Mouse (Mus musculus): ENCODE measurements around the gene Vegfc.

GRCm38 (mm10) chr8:54185927-54186326 lies 108.5 kb downstream of the Vegfc start:
- no peak for TF ChIP-seq CTCF (IDR thresholded peaks at IDR 0.05; ENCODE audit: control insufficient read depth, insufficient read depth, insufficient read length)
- TF ChIP-seq USF1 (IDR thresholded peaks at IDR 0.05; ENCODE audit: low read depth), result no peak
- TF ChIP-seq MYOG (IDR thresholded peaks at IDR 0.05; ENCODE audit: control insufficient read depth, extremely low read depth, insufficient read length), result no peak
